Comparison of ENCODE assay signal across 10 mouse cellular contexts in the genomic region with DNA sequence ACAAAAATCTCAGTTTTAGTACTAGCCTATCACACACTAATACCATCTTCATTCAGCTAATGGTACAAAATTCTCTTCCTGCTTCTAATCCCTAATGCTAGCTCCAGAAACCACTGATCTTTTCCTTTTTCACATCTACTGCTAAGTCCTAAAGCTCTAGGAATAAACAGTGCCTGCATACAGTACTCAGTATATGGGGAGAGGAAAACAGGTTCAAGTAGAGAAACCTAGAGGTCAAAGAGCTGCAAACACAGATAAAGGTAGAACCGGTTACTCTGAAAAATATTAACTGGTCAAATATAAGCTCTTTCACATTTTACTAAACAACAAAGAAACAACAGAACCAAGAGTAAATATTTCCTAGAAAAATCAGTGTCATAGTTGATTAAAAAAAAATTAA. TPM values are rescaled to one million over a fixed set of nuclear protein-coding genes. Genes with fewer than 3 reads are reported as not detected.
A peak's percentile ranks its signal among the peaks of the same experiment; 100 is the strongest.
DNase-seq lines count a peak whose midpoint lies in the region; ATAC-seq and TF ChIP-seq lines count a peak whose summit lies in the region.
"Had no signal": no experiment of that assay in that cellular context is flagged by ENCODE, and none has a peak within 500 bp of the region (broad histone marks: within the 10 kb centered on the region; RNA-seq: fewer than 3 reads in every experiment).

No protein-coding gene starts in this region.

- H3K36me3 ChIP-seq in kidney, postnatal 0 days (ENCODE audit: insufficient read depth, low read length): no peaks in the 10 kb centered on the region
- no peaks in the 10 kb centered on the region for H3K36me3 ChIP-seq in embryonic facial prominence, embryonic 14.5 days (ENCODE audit: control insufficient read depth, insufficient read depth, low read length)
- H3K36me3 ChIP-seq in intestine, embryonic 15.5 days: no peaks in the 10 kb centered on the region
- H3K36me3 ChIP-seq in midbrain, embryonic 16.5 days (ENCODE audit: control insufficient read depth, insufficient read depth, low read length): no peaks in the 10 kb centered on the region

- no peak for TF ChIP-seq CTCF in kidney, postnatal 0 days (IDR thresholded peaks at IDR 0.05; ENCODE audit: low read depth)

- no peak overlapping the region for H3K27ac ChIP-seq in kidney, postnatal 0 days
- no peak overlapping the region for H3K27ac ChIP-seq in embryonic facial prominence, embryonic 14.5 days (replicated peaks; ENCODE audit: low read depth, low read length)
- H3K27ac ChIP-seq in intestine, embryonic 15.5 days: no peak overlapping the region
- H3K27ac ChIP-seq in midbrain, embryonic 16.5 days (ENCODE audit: low read length): no peak overlapping the region

- no peaks in the 10 kb centered on the region for H3K4me1 ChIP-seq in kidney, postnatal 0 days (replicated peaks; ENCODE audit: insufficient read depth, low read length)
- H3K4me1 ChIP-seq in embryonic facial prominence, embryonic 14.5 days (ENCODE audit: control insufficient read depth, insufficient read depth, low read length): peaks cover 26% of the 10 kb centered on the region
- H3K4me1 ChIP-seq in intestine, embryonic 15.5 days (replicated peaks): 0 out of 2 replicates have a peak, but pooled peaks cover 4% of the 10 kb centered on the region
- peaks cover 32% of the 10 kb centered on the region for H3K4me1 ChIP-seq in midbrain, embryonic 16.5 days (ENCODE audit: control insufficient read depth, insufficient read depth, low read length)

- DNase-seq in kidney, postnatal 0 days (ENCODE audit: low spot score): no peak
- no peak for DNase-seq in kidney, adult 9 months
- DNase-seq in embryonic facial prominence, embryonic 14.5 days (ENCODE audit: low spot score): no peak
- no peak for DNase-seq in left cerebral cortex, postnatal 36 days (ENCODE audit: low spot score in 2 of 2)
- no peak for DNase-seq in ovary, adult 18-20 months (ENCODE audit: low spot score)
- no peak for DNase-seq in left cerebral cortex, adult 8-10 months (ENCODE audit: low spot score in 2 of 2)
- DNase-seq: cerebellum, postnatal 36 days; kidney, adult 8-10 months had no signal

- peak overlapping the region; percentile 74 for H3K4me2 ChIP-seq in kidney, postnatal 0 days (ENCODE audit: low read length)
- H3K4me2 ChIP-seq in embryonic facial prominence, embryonic 14.5 days (ENCODE audit: low read depth, low read length): peak overlapping the region; percentile 73
- H3K4me2 ChIP-seq in intestine, embryonic 15.5 days (replicated peaks): peak overlapping the region; percentile 67
- peak overlapping the region; percentile 71 for H3K4me2 ChIP-seq in midbrain, embryonic 16.5 days (ENCODE audit: low read length)

- no peak overlapping the region for H3K9ac ChIP-seq in kidney, postnatal 0 days (ENCODE audit: low read depth, low read length)
- peak overlapping the region; percentile 98 for H3K9ac ChIP-seq in embryonic facial prominence, embryonic 14.5 days (ENCODE audit: low read depth, low read length)
- H3K9ac ChIP-seq in intestine, embryonic 15.5 days: no peak overlapping the region
- H3K9ac ChIP-seq in midbrain, embryonic 16.5 days (ENCODE audit: low read depth, low read length): peak overlapping the region; percentile 41; the same call in 1 of the 2 replicates

- H3K27me3 ChIP-seq in kidney, postnatal 0 days (ENCODE audit: insufficient read depth, low read length): no peaks in the 10 kb centered on the region
- no peaks in the 10 kb centered on the region for H3K27me3 ChIP-seq in embryonic facial prominence, embryonic 14.5 days (replicated peaks; ENCODE audit: control insufficient read depth, insufficient read depth, low read length)
- H3K27me3 ChIP-seq in intestine, embryonic 15.5 days (replicated peaks): no peaks in the 10 kb centered on the region
- H3K27me3 ChIP-seq in midbrain, embryonic 16.5 days (ENCODE audit: control insufficient read depth, insufficient read depth, low read depth, low read length): no peaks in the 10 kb centered on the region

- peak overlapping the region; percentile 98; the same call in 1 of the 2 replicates for H3K4me3 ChIP-seq in kidney, postnatal 0 days (replicated peaks; ENCODE audit: low read depth, low read length)
- peak overlapping the region; percentile 98 for H3K4me3 ChIP-seq in embryonic facial prominence, embryonic 14.5 days (ENCODE audit: low read depth, low read length)
- peak overlapping the region; percentile 22 for H3K4me3 ChIP-seq in intestine, embryonic 15.5 days (replicated peaks)
- peak overlapping the region; percentile 31 for H3K4me3 ChIP-seq in midbrain, embryonic 16.5 days (ENCODE audit: low read depth, low read length)

- no peaks in the 10 kb centered on the region for H3K9me3 ChIP-seq in kidney, postnatal 0 days (replicated peaks; ENCODE audit: low read length)
- no peaks in the 10 kb centered on the region for H3K9me3 ChIP-seq in embryonic facial prominence, embryonic 14.5 days (ENCODE audit: control insufficient read depth, low read length)
- no peaks in the 10 kb centered on the region for H3K9me3 ChIP-seq in intestine, embryonic 15.5 days
- no peaks in the 10 kb centered on the region for H3K9me3 ChIP-seq in midbrain, embryonic 16.5 days (replicated peaks; ENCODE audit: control insufficient read depth, low read length, poor library complexity, severe bottlenecking)

- intact Hi-C loops in left cerebral cortex, postnatal 36 days (cut with DNase I): no loop called here

- ATAC-seq in kidney, postnatal 0 days (replicated peaks; ENCODE audit: low FRiP score, low read depth): no peak
- ATAC-seq in embryonic facial prominence, embryonic 14.5 days (ENCODE audit: low read depth): no peak
- ATAC-seq in intestine, embryonic 15.5 days: no peak
- no peak for ATAC-seq in midbrain, embryonic 16.5 days

- 9% methylated on average over 1 of the region's 1 CpGs for WGBS in kidney, postnatal 0 days
- 35% methylated on average over 1 of the region's 1 CpGs for WGBS in embryonic facial prominence, embryonic 14.5 days
- 10% methylated on average over 1 of the region's 1 CpGs for WGBS in intestine, embryonic 15.5 days
- WGBS in midbrain, embryonic 16.5 days: 30% methylated on average over 1 of the region's 1 CpGs

RNA-seq across cellular contexts. Expression of a gene that starts 1.9 kb away (rescaled TPM):
- 42.4 and 43.2 TPM in 2 replicates for polyA plus RNA-seq in kidney, postnatal 0 days (2015; fragmentation: Nextera tagmentation; extraction: Ambion mirVana)
- polyA plus RNA-seq in embryonic facial prominence, embryonic 14.5 days (2014; fragmentation: Nextera tagmentation; extraction: Ambion mirVana): 57.1 and 63.4 TPM in 2 replicates
- 29.5 and 31.5 TPM in 2 replicates for polyA plus RNA-seq in intestine, embryonic 15.5 days (2015; fragmentation: Nextera tagmentation; extraction: Ambion mirVana)
- polyA plus RNA-seq in midbrain, embryonic 16.5 days (2015; fragmentation: Nextera tagmentation; extraction: Ambion mirVana): 21.6 and 25.9 TPM in 2 replicates
- total RNA-seq in left cerebral cortex, postnatal 36 days (2021): 100 to 1,000 TPM; 113 to 125 TPM
- 100 to 1,000 TPM; 121 to 151 (median 142) TPM for total RNA-seq in left cerebral cortex, adult 8-10 months (2022)

Comparison
In these comparisons a context has a peak if more than half of its experiments do, and no peak if none do; other contexts are left out.
1. H3K4me3 ChIP-seq: peak in every context shown above with its lines; median percentile 98 in kidney, postnatal 0 days; 98 in embryonic facial prominence, embryonic 14.5 days; 31 in midbrain, embryonic 16.5 days; 22 in intestine, embryonic 15.5 days.
2. H3K9ac ChIP-seq: peak in embryonic facial prominence, embryonic 14.5 days (single experiment) and midbrain, embryonic 16.5 days (single experiment); none in kidney, postnatal 0 days (single experiment) and intestine, embryonic 15.5 days (single experiment).
3. Peak in every context shown above with its lines, with median percentiles within 50 percentile points of each other: H3K4me2 ChIP-seq.